Comparison of ENCODE assay signal across 13 mouse cellular contexts in the genomic region with DNA sequence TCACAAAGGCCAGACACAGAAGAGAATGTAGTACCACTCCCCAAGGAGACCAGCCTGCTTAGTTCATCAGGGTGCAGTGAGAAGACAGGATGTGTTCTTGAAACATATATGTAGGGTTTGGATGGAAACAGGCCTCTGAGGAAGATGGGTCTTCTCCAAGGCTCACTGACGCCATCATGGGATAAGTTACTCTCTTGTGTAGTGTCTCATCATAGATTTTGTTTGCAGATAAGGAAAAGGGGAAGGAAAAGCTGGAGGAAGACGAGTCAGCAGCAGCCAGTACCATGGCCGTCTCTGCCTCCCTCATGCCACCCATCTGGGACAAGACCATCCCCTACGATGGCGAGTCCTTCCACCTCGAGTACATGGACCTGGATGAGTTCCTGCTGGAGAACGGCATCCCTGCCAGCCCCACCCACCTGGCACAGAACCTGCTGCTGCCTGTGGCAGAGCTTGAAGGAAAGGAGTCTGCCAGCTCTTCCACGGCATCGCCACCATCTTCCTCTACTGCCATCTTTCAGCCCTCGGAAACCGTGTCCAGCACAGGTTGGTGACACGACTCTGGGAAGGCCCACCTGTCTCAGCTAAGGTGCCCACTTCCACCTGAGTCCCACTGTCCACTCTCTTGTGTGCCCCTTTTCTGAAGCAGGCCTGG. TPM values are rescaled to one million over a fixed set of nuclear protein-coding genes. Genes with fewer than 3 reads are reported as not detected.
A peak's percentile ranks its signal among the peaks of the same experiment; 100 is the strongest.
DNase-seq lines count a peak whose midpoint lies in the region; ATAC-seq and TF ChIP-seq lines count a peak whose summit lies in the region.
"Had no signal": no experiment of that assay in that cellular context is flagged by ENCODE, and none has a peak within 500 bp of the region (broad histone marks: within the 10 kb centered on the region; RNA-seq: fewer than 3 reads in every experiment).

No protein-coding gene starts in this region.

- TF ChIP-seq EP300 in MEL (IDR thresholded peaks at IDR 0.05; ENCODE audit: low read depth in 1 of 2, low read length in 2 of 2): peak in 1 of 2 experiments; percentile 28; a peak in 1 of 4 replicates

- H3K9ac ChIP-seq in embryonic facial prominence, embryonic 13.5 days: no peak overlapping the region
- no peak overlapping the region for H3K9ac ChIP-seq in MEL (ENCODE audit: control insufficient read depth, low read depth, low read length, poor library complexity, severe bottlenecking)
- H3K9ac ChIP-seq: hindbrain, embryonic 15.5 days had no signal

- H3K27me3 ChIP-seq in embryonic facial prominence, embryonic 13.5 days: no peaks in the 10 kb centered on the region
- no peaks in the 10 kb centered on the region for H3K27me3 ChIP-seq in embryonic facial prominence, embryonic 10.5 days (replicated peaks; ENCODE audit: low read depth, poor library complexity, severe bottlenecking)
- no peaks in the 10 kb centered on the region for H3K27me3 ChIP-seq in MEL (ENCODE audit: control insufficient read depth in 1 of 2, insufficient read depth in 2 of 2, low read length in 2 of 2)
- H3K27me3 ChIP-seq: hindbrain, embryonic 15.5 days had no signal

- H3K36me3 ChIP-seq in embryonic facial prominence, embryonic 13.5 days: peaks cover 47% of the 10 kb centered on the region
- peaks cover 53% of the 10 kb centered on the region for H3K36me3 ChIP-seq in embryonic facial prominence, embryonic 10.5 days (replicated peaks)
- H3K36me3 ChIP-seq in MEL (ENCODE audit: control insufficient read depth in 1 of 2, insufficient read depth in 2 of 2, low read length in 2 of 2): peaks cover 0 to 27% of the 10 kb centered on the region in 2 experiments; a peak in 2 of 4 replicates

- H3K4me2 ChIP-seq in embryonic facial prominence, embryonic 13.5 days: no peak overlapping the region
- H3K4me2 ChIP-seq: hindbrain, embryonic 15.5 days had no signal

- H3K79me2 ChIP-seq in MEL (ENCODE audit: control insufficient read depth, insufficient read depth, low read length, poor library complexity): peaks cover 6% of the 10 kb centered on the region

- ATAC-seq in embryonic facial prominence, embryonic 13.5 days (ENCODE audit: insufficient number of reproducible peaks, insufficient read depth, low FRiP score, low TSS enrichment, low read depth): no peak
- ATAC-seq: midbrain, embryonic 16.5 days had no signal

- DNase-seq in embryonic facial prominence, embryonic 10.5 days (ENCODE audit: low spot score): no peak
- DNase-seq in layer of hippocampus, adult 2 months (ENCODE audit: low spot score in 2 of 2): no peak
- no peak for DNase-seq in layer of hippocampus, adult 9-10 months (ENCODE audit: low spot score)
- peak; percentile 61 for DNase-seq in MEL (ENCODE audit: low read depth, low spot score)
- DNase-seq in cerebellum, postnatal 10 days: peak; percentile 60 to 65
- no peak for DNase-seq in urinary bladder, postnatal 25 days (ENCODE audit: low spot score)
- DNase-seq: kidney, adult 8-10 months; lung, adult 18-20 months; thymus, postnatal 36 days had no signal

- TF ChIP-seq POLR2A in MEL (IDR thresholded peaks at IDR 0.05; ENCODE audit: control insufficient read depth in 1 of 2, insufficient read depth in 1 of 2, low read depth in 1 of 2, low read length in 2 of 2, poor library complexity in 1 of 2): no peak

- TF ChIP-seq RAD21 in MEL (IDR thresholded peaks at IDR 0.05; ENCODE audit: low read depth, low read length): no peak

- TF ChIP-seq CTCF in layer of hippocampus, adult 2 months (conservative IDR thresholded peaks at IDR 0.05): no peak
- no peak for TF ChIP-seq CTCF in MEL (IDR thresholded peaks at IDR 0.05 in 2 of 3, conservative IDR thresholded peaks at IDR 0.05 in 1 of 3; ENCODE audit: control insufficient read depth in 1 of 3, insufficient read depth in 1 of 3, low read depth in 2 of 3, low read length in 3 of 3, poor library complexity in 1 of 3, severe bottlenecking in 1 of 3)

- H3K27ac ChIP-seq in embryonic facial prominence, embryonic 13.5 days: 0 out of 2 replicates have a peak overlapping the region, but pooled peaks have one; percentile 44
- H3K27ac ChIP-seq in embryonic facial prominence, embryonic 10.5 days (replicated peaks): no peak overlapping the region
- H3K27ac ChIP-seq in layer of hippocampus, adult 2 months: peak overlapping the region; percentile 97
- no peak overlapping the region; the same call in 1 of the 2 replicates for H3K27ac ChIP-seq in MEL (ENCODE audit: control insufficient read depth, low read depth, low read length)
- H3K27ac ChIP-seq: hindbrain, embryonic 15.5 days; macrophage had no signal

- peaks cover 26% of the 10 kb centered on the region for H3K4me1 ChIP-seq in embryonic facial prominence, embryonic 13.5 days
- peaks cover 43% of the 10 kb centered on the region for H3K4me1 ChIP-seq in embryonic facial prominence, embryonic 10.5 days
- H3K4me1 ChIP-seq in MEL (ENCODE audit: control insufficient read depth in 1 of 2, insufficient read depth in 2 of 2, low read length in 2 of 2): peaks cover 16 to 34% of the 10 kb centered on the region in 2 experiments

- no peaks in the 10 kb centered on the region for H3K9me3 ChIP-seq in embryonic facial prominence, embryonic 13.5 days
- no peaks in the 10 kb centered on the region for H3K9me3 ChIP-seq in embryonic facial prominence, embryonic 10.5 days
- no peaks in the 10 kb centered on the region for H3K9me3 ChIP-seq in MEL (replicated peaks; ENCODE audit: insufficient read depth, low read length)
- H3K9me3 ChIP-seq: hindbrain, embryonic 15.5 days had no signal

- H3K4me3 ChIP-seq in embryonic facial prominence, embryonic 13.5 days: no peak overlapping the region
- no peak overlapping the region for H3K4me3 ChIP-seq in embryonic facial prominence, embryonic 10.5 days
- no peak overlapping the region; the same call in 1 of the 2 replicates for H3K4me3 ChIP-seq in layer of hippocampus, adult 2 months
- H3K4me3 ChIP-seq in MEL (ENCODE audit: control insufficient read depth in 1 of 2, insufficient read depth in 1 of 2, low read depth in 2 of 2, low read length in 2 of 2): no peak overlapping the region
- H3K4me3 ChIP-seq: hindbrain, embryonic 15.5 days had no signal

- WGBS in embryonic facial prominence, embryonic 13.5 days: 89% methylated on average over 12 of the region's 12 CpGs
- 91% methylated on average over 12 of the region's 12 CpGs for WGBS in embryonic facial prominence, embryonic 10.5 days

TF ChIP-seq in MEL, 35 proteins besides CTCF, POLR2A, EP300 and RAD21:
- no peak for TF ChIP-seq USF1 (IDR thresholded peaks at IDR 0.05; ENCODE audit: low read depth, low read length)
- peak; percentile 37; the same call in 1 of the 2 replicates for TF ChIP-seq ETS1 (IDR thresholded peaks at IDR 0.05; ENCODE audit: low read depth, low read length)
- no peak for TF ChIP-seq JUND (IDR thresholded peaks at IDR 0.05; ENCODE audit: low read depth, low read length)
- TF ChIP-seq GATA1 (IDR thresholded peaks at IDR 0.05; ENCODE audit: low read depth, low read length): peak; percentile 75
- no peak for TF ChIP-seq SIN3A (IDR thresholded peaks at IDR 0.05; ENCODE audit: low read length)
- no peak for TF ChIP-seq MEF2A (IDR thresholded peaks at IDR 0.05; ENCODE audit: extremely low read depth, insufficient replicate concordance, low read depth, low read length, poor library complexity, severe bottlenecking)

RNA-seq across cellular contexts. Expression of a gene that starts 12.6 kb away (rescaled TPM):
- 29.4 and 30.3 TPM in 2 replicates for polyA plus RNA-seq in embryonic facial prominence, embryonic 13.5 days (2015; fragmentation: Nextera tagmentation; extraction: Ambion mirVana)
- polyA plus RNA-seq in embryonic facial prominence, embryonic 10.5 days (2016; fragmentation: Nextera tagmentation; extraction: Ambion mirVana): 15.9 and 16.0 TPM in 2 replicates
- total RNA-seq in layer of hippocampus, adult 2 months (2021): 100 to 1,000 TPM; 273 to 304 TPM
- total RNA-seq in MEL (2012; rRNA removed): 11.6 and 12.3 TPM in 2 replicates
- 10 to 100 TPM in 1 of 2 experiments, not detected in 1; 21.7 TPM for polyA plus RNA-seq in MEL (2012; ENCODE audit: insufficient read depth in 1 of 2, insufficient read length in 2 of 2, low read depth in 1 of 2, low replicate concordance in 2 of 2, missing spikeins in 1 of 2)

RNA-seq across cellular contexts. Expression of a gene that starts 43.8 kb away (rescaled TPM):
- 25.6 and 26.7 TPM in 2 replicates for polyA plus RNA-seq in embryonic facial prominence, embryonic 13.5 days (2015; fragmentation: Nextera tagmentation; extraction: Ambion mirVana)
- polyA plus RNA-seq in embryonic facial prominence, embryonic 10.5 days (2016; fragmentation: Nextera tagmentation; extraction: Ambion mirVana): 20.1 and 20.3 TPM in 2 replicates
- total RNA-seq in layer of hippocampus, adult 2 months (2021): 10 to 100 TPM; 28.6 to 38.4 TPM
- 21.6 and 23.5 TPM in 2 replicates for total RNA-seq in MEL (2012; rRNA removed)
- 10 to 100 TPM in 1 of 2 experiments, not detected in 1; 20.7 TPM for polyA plus RNA-seq in MEL (2012; ENCODE audit: insufficient read depth in 1 of 2, insufficient read length in 2 of 2, low read depth in 1 of 2, low replicate concordance in 2 of 2, missing spikeins in 1 of 2)

RNA-seq across cellular contexts. Expression of a gene that starts 56.9 kb away (rescaled TPM):
- polyA plus RNA-seq in embryonic facial prominence, embryonic 13.5 days (2015; fragmentation: Nextera tagmentation; extraction: Ambion mirVana): 164 and 172 TPM in 2 replicates
- polyA plus RNA-seq in embryonic facial prominence, embryonic 10.5 days (2016; fragmentation: Nextera tagmentation; extraction: Ambion mirVana): 260 and 267 TPM in 2 replicates
- total RNA-seq in layer of hippocampus, adult 2 months (2021): 10 to 100 TPM; 33.0 to 36.8 TPM
- total RNA-seq in MEL (2012; rRNA removed): 112 and 128 TPM in 2 replicates
- 100 to 1,000 TPM in 1 of 2 experiments, not detected in 1; 164 TPM for polyA plus RNA-seq in MEL (2012; ENCODE audit: insufficient read depth in 1 of 2, insufficient read length in 2 of 2, low read depth in 1 of 2, low replicate concordance in 2 of 2, missing spikeins in 1 of 2)

RNA-seq across cellular contexts. Expression of a gene that starts 57.3 kb away (rescaled TPM):
- 148 and 151 TPM in 2 replicates for polyA plus RNA-seq in embryonic facial prominence, embryonic 13.5 days (2015; fragmentation: Nextera tagmentation; extraction: Ambion mirVana)
- 153 TPM in 2 replicates for polyA plus RNA-seq in embryonic facial prominence, embryonic 10.5 days (2016; fragmentation: Nextera tagmentation; extraction: Ambion mirVana)
- 100 to 1,000 TPM; 442 to 446 TPM for total RNA-seq in layer of hippocampus, adult 2 months (2021)
- 241 and 248 TPM in 2 replicates for total RNA-seq in MEL (2012; rRNA removed)
- polyA plus RNA-seq in MEL (2012; ENCODE audit: insufficient read depth in 1 of 2, insufficient read length in 2 of 2, low read depth in 1 of 2, low replicate concordance in 2 of 2, missing spikeins in 1 of 2): 1,000 to 10,000 TPM in 1 of 2 experiments, 100 to 1,000 TPM in 1; 447 to 1,242 TPM

Comparison
In these comparisons a context has a peak if more than half of its experiments do, and no peak if none do; other contexts are left out.
1. H3K27ac ChIP-seq: peak in embryonic facial prominence, embryonic 13.5 days (single experiment) and layer of hippocampus, adult 2 months (single experiment); none in embryonic facial prominence, embryonic 10.5 days (single experiment) and MEL (single experiment).
2. DNase-seq: peak in MEL (single experiment) and cerebellum, postnatal 10 days (2 of 2); none in embryonic facial prominence, embryonic 10.5 days (single experiment), layer of hippocampus, adult 2 months (0 of 2), layer of hippocampus, adult 9-10 months (single experiment) and urinary bladder, postnatal 25 days (single experiment).